Mouse (Mus musculus): ENCODE data around the gene Bag1.

Bag1 gene

DNA sequence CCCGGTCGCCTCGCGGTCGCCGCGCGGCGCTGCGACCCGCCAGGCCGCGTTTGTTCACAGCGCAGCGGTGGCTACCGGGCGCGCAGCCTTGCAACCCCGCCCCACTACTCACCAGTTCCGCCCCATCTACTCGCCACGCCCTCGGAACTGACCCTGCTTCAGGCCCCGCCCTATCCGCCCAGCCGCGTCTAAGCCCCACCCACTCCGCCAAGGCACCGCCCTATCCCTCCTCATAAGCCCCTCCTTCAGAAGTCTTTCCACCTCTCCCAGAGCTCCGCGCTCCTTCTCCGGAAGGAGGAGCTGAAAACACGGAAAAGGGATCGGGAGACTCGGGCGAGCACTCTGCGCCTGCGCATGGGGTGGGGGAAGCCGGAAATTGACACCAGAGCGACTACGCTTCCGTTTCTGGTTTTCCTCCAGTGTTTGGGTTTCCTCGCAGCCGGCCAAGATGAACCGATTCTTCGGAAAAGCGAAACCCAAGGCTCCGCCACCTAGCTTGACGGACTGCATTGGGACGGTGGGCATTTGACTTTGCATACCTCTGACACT lies at the start of gene Bag1, which contains the start of gene Chmp5:
TSS of gene Bag1 (minus strand) at position 135 of the 549 bp plus-strand sequence.
TSS of gene Chmp5 (plus strand) at position 248 of the 549 bp plus-strand sequence.
- peak; percentile 93 for DNase-seq (ENCODE audit: extremely low read depth, low read depth)

DNA sequence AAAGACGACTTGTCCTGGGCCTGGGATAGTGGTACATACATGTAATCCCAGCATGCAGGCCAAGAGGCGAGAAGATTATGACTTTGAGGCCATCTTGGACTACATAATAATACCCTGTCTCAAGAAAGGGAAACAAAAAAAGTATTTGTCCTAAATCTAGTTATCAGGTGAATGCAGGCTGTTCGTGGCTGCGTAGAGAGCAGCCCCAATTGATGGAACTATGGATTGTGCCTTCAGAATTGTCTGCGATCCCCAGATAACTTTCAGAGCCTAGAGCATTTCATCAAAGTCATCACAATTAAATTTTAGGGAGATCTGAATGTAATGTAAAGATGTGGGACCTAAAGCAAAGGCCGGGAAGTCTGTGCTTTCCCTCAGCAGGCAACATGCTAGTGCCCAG lies 48.2 kb upstream of the Bag1 start:
- no peak for DNase-seq (ENCODE audit: extremely low read depth, low read depth)

DNA sequence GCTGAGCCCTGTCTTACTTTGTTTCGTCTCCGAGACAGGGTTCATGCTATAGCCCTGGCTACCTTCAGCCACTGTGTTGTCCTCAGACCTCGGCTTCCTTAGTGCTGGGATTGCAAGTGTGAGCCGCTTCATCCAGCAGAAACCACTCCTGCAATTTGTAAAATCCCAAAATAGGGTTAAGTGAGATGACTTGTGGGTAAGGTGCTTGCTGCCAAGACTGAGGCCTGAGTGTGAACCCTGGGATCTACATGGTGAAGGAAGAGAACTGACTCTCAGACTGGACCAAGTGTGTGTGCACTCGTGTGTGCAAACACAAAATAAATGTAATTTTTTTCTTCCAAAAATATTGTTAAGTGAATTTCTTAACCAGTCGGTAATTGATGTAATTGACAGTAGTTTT lies 41.5 kb upstream of the Bag1 start:
- no peak for DNase-seq (ENCODE audit: extremely low read depth, low read depth)

DNA sequence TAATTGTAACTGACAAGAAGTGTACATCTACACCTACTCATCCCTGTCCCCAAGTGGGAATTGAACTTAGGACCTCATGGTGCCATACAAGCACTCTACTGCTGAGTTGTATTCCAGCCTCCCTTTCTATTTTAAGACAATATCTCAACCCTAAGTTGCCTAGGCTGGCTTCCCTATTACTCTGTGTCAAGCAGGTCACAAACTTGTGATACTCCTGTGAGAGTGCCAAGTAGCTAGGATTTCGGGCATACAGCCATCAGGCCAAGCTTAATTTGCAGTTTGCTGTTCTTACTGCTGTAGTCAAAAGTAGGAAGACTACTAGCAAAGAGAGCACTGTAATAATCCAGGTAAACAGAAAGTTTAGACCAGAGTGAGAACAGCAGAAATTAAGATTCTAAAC lies 35.6 kb upstream of the Bag1 start:
- DNase-seq (ENCODE audit: extremely low read depth, low read depth), result no peak

DNA sequence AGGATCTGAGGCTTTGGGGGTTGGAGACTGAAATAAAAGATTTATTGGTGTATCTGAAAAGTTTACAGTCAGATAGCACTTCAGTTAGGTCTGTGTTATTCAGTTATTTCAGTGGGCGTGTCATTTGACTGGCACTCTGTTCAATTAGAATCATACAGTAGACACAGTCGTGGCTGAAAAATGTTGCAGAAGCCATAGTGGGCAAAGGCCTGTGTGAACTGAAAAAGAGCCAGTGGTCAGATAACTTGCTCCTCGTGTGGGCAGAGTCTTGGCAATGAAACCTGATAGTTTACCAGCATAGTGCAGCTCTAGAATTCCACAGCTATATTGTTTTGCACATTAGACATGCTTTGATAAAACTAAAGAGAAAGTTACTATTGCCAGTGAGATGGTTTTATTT lies 34.4 kb upstream of the Bag1 start:
- DNase-seq (ENCODE audit: extremely low read depth, low read depth), result no peak

DNA sequence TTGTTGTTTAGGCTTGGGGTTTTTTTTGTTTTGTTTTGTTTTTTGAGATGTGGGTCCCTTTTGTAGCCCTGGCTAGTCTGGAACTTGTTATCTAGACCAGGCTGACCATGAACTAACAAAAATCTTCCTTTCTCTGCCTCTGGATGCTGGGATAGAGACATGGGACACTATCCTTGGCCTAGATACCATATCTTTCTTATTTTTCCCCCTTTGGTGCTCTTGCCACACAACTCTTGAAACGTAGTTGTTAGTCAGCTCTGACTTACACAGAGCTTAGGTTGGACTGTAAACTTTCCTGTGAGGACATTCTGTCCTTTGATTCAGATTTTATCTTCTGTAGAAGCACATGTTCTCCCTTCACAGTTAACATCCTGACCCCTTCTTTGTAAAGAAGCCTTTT lies 31.3 kb upstream of the Bag1 start:
- no peak for DNase-seq (ENCODE audit: extremely low read depth, low read depth)

DNA sequence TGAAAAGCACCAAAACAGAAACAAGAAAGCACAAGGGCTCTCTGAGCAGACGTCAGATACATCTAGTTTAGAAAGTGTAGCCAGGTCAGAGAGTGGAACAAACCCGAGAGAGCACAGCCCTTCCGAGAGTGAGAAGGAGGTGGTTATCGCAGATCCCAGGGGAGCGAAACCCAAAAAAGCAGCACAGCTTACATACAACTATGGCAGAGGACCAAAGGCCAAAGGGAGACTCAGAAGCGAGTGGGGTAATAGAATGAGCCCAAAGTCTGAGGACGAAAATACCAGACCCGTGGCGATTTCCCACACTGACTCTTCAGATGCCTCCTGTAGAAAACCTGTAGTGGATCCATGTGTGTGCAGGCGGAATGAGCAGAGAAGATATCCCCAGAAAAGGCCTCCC lies 28.6 kb upstream of the Bag1 start:
- no peak for DNase-seq (ENCODE audit: extremely low read depth, low read depth)

DNA sequence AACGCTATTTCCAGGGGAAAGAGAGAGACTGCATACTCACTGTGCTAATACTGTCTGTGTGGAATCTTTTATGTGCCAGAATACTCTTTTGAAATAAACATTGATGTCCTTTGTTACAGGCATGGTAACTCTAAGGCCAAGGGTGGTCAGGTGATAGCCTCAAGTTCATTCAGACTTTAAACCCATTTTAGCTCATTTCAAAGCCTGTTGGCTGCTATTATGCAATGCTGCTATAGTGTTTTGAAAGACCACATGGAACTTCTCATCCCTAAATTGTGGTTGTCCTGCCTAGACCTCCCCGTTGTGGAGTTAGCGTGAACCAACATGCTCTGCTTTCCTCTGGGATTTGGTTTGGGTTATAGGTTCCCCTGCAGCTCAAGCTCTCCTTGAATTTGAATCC lies 27.6 kb upstream of the Bag1 start:
- DNase-seq (ENCODE audit: extremely low read depth, low read depth), result no peak

DNA sequence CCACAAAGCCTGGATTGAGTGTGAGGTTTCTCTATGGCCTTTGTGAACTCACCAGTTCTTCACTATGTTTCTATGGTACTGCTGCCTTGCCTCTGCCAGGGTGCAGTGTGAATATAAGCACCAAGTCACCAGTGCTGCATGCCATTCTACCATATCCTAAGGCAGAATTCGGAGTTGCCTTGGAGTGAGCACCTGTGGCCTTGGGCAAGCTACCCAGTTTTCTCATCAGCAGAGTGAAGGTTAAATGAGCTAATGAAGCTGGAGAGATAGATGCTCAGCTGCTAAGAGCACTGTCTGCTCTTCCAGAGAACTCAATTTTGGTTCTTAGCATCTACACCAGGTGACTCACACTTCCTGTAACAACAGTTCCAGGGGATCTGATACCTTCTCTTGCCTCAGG lies 25.9 kb upstream of the Bag1 start:
- DNase-seq (ENCODE audit: extremely low read depth, low read depth), result no peak

DNA sequence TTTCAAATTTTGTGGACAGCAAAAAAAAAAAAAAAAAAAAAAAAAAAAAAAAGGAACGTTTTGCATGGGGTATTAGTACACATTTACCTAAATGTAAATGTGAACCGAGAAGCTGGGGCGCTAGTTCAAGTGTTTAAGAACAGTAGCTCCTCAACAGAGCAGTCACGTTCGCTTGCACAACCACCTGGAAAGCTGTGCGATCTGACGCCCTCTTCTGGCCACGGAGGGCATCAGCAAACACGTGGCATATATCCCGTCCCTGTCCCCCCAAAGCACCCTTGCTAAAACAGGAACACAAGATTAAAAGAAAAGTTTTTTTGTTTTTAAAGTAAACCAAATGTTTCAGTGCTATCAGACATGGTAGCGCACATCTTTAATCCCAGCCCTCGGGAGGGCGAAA lies 23.6 kb upstream of the Bag1 start:
- DNase-seq (ENCODE audit: extremely low read depth, low read depth), result peak; percentile 64

DNA sequence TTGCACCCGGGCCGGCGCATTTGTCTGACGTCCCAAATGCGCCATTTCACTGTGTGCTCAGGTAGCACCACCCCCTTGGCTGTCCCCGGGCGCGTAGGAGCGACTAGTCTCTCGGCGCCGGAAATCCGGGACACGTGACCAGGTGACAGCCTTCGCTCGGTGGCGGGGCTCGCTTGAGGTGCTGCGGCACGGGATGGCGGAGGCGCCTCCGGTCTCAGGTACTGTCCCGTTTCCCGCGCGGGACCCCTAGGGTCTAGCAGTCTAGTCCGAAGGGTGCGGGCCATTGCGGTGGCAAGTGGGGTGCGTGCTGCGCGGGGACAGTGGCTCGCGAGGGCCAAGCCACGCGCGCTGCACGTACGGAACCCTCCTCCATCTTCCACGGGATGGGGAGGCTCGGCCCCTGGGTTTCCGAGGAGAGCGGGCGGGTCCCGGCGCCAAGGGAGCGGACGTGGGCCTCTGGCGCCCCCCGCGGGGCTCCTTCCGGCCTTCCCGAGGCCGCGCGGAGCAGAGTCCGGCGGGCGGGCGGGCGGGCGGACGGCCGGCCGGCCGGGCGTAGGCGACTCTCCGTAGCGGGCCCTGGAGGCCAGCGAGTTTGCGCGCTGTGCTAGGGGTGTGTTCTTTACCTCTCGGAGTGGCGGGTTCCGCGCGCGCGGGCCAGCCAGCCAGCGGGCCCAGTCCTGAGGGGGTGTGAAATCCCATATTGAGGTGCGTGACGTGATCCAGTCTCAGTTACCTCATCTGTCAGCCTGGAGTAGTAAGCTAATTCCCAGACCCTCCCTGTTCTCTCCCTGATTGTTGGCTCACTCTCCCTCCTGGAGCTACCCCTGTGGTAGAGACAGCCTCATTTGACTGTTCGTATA lies 23.0 kb upstream of the Bag1 start, which contains the start of gene Nfx1:
TSS of gene Nfx1 (plus strand) at position 65 of the 860 bp plus-strand sequence.
- peak; percentile 88 for DNase-seq (ENCODE audit: extremely low read depth, low read depth)

DNA sequence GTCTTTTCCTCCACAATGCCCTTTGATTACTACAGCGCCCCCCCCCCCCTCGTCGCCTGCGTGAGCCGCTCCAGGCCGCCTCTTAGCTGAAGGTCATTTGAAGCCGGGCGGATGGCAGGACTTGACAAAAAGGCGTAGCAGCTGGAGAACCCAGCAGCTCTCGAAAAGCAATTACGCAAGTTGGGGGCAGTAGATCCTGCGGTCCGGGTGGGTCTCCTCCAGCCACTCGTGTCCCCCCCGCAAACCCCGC lies 22.4 kb upstream of the Bag1 start:
- no peak for DNase-seq (ENCODE audit: extremely low read depth, low read depth)

DNA sequence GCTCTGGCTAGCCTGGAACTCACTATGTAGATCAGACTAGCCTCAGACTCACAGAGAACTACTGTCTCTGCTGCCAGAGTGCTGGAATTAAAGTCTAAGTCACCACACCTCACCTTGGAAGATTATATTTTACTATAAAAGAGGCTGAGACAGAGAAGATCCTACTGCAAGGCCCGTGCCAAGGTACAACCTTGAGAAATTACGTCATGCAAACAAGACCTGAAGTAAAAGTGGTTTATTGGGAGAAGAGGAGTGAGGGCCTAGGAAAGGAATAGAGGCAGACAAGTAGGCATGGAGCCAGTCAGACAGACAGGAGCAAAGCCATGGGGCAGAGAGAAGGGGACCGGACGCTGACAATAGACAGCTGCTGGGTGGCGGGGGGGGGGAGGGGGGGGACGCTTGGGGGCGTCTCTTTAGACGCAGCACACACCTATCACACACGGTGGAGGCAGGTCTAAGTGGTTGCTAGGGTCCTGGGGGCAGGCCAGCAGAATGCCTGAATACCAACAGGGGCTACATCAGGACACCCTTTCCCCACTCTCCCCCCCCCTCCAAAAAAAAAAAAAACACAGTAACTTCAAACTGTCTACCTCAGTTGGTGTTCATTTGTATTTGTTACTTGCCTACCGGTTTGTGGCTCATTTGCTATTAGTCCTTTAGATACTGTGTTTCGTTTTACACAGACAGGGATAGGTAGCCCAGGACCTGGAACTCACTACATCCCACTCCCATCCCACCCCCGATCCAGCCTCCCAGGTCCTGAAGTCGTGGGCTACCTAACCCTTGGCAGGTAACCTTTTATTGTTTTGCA lies 21.9 kb upstream of the Bag1 start:
- DNase-seq (ENCODE audit: extremely low read depth, low read depth), result no peak

DNA sequence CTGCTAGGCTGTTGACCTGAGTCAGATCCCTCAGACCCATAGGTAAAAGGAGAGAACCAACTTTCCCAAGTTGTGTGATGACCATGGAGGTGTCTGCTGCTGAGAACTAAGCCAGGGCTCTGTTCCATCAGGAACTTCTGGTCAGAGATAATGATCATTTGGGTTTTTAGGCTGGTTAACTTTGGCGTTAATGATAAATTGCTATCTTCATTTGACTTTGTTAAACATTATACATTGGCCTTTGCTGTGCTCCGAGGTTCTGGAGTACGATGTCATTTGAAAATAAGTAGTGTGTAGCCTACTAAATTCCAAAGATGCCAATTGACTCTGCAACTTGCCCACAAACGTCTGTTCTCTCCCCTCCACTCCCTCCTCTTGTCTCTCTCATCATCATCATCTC lies 21.1 kb upstream of the Bag1 start:
- no peak for DNase-seq (ENCODE audit: extremely low read depth, low read depth)

DNA sequence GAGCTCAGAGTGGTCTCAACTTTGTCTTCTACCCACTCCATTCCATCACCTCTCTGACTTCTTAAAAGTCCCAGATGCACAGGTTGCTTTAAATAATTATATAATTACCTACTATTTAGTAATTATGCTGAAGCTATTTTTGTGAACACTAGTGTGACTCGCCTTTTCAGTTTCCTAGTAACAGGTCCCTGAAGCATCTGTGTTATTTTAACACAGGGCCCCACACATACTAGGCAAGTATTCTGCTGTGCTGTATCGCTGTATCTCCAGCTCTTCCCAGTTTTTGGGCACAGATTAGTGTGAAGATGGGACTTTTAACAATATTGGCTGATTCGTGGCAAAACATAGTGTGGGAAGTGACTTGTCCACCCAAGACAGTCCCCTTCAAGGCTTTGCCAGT lies 15.4 kb upstream of the Bag1 start:
- DNase-seq (ENCODE audit: extremely low read depth, low read depth), result no peak

DNA sequence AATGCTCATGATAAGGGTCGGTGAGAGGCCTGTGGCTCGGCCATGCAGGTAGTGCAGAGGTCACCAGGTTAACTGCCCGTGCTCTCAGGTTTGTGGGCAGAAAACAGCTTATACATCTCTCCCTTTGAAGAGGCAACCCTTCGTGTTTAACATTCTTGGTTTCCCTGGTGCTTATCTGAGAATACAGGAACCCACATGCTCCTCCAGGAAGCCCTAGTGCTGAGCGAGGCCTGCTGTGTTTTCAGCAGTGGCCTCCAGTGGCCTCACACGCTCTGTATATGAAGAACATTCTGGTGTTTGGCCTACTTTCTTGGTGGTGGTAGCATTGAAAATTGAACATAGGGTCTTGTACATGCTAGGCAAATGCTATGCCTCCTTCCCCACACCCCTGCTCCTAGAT lies 7.8 kb upstream of the Bag1 start:
- DNase-seq (ENCODE audit: extremely low read depth, low read depth), result peak; percentile 39

DNA sequence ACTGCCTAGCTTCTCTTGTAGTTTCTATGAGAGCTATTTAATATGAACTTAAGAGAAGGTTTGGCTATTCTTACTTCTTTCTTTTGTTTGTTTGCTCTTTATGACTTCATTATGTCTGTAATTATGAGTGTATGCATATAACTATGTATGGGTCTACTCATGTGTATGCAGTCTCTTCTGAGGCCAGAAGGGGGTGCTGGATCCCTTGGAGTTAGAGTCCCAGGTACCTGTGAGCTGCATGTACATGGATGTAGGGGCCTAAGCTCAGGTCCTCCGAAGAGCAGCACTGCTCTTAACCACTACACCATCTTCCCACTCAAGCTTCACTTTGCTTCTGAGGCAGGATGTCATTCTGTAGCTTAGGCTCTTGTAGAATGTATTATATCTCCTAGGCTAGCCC lies 5.4 kb upstream of the Bag1 start:
- DNase-seq (ENCODE audit: extremely low read depth, low read depth), result peak; percentile 44

DNA sequence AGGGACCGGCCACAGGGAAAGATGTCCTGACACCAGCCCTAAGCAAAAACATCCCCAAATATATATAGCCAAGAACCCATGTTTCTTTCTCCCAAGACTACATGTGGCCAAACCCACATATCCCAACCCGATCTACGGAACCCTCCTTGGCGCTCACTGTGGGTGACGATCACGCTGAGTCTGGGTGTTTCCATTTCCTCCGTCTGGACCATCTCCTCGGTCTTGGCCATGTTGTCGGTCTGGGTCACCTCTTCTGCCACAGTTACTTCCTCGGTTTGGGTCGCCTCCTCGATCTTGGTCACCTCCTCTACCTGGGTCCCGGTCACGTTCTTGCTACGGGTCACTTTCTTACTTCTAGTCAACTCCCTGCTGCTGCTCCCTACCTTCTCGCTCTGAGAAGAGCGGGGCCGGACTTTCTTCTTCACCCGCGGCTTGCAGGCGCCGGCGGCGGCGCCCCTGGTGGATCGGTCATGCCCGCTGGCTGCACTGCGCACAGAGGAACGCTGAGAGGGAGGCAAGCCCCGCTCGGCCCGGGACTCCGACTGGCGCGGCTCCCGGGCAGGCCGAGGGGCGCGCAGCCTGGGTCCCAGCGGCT lies 432 bp downstream of the Bag1 start:
- DNase-seq (ENCODE audit: extremely low read depth, low read depth), result no peak

DNA sequence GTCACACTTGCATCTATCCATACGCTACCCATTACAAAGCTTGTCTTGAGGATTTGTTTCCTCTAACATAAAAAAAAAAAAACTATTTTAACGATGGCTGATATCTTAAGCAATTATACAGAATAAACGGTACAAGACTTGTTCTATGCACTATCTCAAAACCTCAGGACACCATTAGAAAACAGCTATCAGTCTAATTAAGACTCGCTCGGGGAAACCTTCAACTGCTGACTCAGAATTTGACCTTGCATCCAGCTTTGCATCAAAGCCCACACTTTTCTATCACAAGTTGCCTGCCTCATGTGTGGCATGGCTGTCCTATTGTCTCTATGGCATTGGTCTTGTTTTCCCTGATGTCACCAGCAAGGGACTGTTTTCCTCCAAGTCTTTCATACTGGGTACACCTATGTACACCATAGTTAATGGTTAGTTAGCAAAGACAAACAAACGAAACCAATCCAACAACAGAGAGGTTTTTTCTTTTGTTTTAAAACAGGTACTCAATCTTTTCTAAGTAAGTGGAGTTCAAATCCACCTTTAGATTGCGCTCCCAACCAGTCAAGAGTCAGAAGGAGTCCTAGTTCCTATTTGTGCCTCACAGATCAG lies 1.5 kb downstream of the Bag1 start:
- peak; percentile 30 for DNase-seq (ENCODE audit: extremely low read depth, low read depth)

DNA sequence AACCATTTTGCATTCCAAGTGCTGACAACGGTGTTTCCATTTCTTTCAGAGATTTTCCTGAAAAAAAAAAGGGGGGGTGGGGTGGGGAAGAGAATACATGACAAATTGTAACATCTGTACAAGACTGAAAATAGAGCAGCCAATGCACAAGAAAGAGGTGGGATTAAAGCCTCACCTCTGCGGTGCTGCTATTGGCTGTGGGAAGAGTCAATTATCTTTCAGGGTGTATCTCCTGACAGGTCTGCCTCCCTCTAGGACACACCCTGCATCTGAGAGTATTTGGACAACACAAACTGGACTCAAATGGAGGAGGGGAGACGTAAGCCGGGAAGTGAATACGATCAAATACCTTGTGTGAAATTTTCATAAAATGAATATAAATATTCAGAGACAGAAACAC lies 4.4 kb downstream of the Bag1 start:
- no peak for DNase-seq (ENCODE audit: extremely low read depth, low read depth)

DNA sequence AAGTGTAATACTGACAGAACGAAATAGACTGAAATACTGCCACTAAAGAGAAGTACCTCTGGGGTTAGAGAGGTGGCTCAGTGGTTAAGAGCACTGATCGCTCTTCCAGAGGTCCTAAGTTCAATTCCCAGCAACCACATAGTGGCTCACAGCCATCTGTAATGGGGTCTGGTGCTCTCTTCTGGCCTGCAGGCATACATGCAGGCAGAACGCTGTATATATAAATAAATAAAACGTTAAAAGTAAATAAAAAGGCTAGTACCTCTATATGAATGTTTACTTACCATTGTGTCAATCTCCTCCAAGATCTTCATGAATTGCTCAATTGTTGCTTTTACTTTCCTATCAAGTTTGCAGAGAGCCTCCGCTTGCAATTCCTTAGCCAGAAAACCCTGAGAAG lies 9.3 kb downstream of the Bag1 start:
- no peak for DNase-seq (ENCODE audit: extremely low read depth, low read depth)

Measured in MEL-GATA-1-ER (cell line).